Mouse (Mus musculus) left cerebral cortex, adult 8-10 months (tissue): ENCODE measurements at regions not wholly inside any gene's neighbourhood (a gene's known extent, or its start where the extent isn't known, plus 50 kb on each side); places are given as distances from the start of the nearest gene placed in this dataset.

Experiments used
- DNase-seq, 2 experiments: peaks; one replicate each; pipeline ENCODE4 v3.0.0; 2022; ENCODE audit warnings: low spot score in 2 of 2

DNA sequence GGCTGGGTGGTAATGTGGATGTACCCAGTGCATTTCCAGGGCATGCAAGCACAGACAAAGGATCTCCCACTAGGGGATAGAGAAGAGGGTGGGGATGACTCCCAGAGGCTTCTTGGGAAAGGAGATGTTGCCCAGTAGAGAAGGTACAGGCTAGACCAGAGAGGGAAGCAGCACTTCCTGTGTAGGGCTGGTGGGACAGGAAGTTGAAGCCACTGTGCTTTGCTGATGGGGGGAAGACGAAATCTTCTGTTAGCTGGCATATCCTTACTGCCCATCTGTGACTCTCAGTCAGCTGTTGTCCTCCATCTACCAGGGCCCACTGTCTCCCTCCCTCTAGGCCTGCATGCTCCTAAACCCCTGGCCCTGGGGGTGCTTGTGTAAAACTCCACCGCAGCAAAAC is 180.2 kb downstream of the Wdr11 start:
- DNase-seq = no peak

GRCm38 (mm10) chr7:129772540-129773331 is 181.1 kb downstream of the Wdr11 start:
- DNase-seq = no peak

DNA sequence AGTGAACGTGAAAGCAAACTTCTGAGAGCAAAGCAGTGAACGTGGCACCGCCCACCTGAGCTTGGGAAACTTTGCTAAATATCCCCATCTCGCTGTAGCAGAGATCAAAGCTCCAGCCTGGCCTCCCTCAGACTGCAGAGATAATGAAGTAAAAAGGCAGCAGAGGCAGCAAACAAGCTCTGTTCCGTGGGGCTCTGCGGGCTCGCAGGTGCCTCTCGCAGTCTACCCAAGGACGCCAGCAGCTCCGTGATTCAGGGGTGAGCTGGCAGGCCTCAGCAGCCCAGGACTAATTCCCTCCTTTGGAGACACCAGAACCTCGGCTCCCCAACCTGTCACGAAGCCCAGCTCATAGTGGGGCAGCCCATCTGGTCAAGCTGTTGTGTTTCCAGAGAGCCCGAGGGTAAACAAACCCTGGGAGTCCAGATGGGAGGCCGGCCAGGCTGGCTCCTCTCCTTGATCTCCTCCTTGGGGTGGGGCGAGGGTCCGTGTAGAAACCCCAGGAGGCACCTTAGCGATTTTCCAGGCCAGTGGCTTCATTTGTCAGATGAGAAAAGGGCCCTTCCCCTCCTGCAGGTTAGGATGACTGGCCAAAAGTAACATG is 182.7 kb downstream of the Wdr11 start:
- no peak for DNase-seq

- no peak for DNase-seq
These were observed 183.5 kb downstream of the Wdr11 start for GRCm38 (mm10) chr7:129775189-129775588.

DNA sequence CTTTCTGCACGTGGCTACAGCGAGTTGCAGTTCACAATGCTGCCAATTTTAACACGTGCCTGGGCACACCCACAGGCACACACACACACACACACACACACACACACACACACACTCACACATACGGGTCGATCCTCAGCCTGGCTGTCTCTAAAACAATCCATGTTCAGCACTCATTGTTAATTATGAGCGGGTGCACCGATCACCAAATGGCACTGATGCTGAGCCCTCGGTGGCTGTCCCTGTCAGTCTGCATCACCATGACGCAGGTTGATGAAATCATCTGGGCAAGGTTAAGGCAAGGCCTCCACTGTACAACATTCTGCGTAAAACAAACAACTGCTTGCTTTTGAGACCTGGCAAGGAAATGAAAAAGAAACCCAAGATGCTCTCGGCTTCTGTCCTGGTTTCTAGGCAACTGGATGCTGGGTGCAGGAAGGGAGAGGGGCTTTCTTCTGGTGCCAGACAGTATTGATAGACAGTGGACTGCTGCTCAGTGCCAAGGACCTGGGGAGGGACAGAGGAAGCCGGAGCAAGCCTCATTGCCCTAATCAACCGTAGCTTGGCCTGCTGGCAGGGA is 187.3 kb downstream of the Wdr11 start:
- peak; percentile 18 to 43 for DNase-seq

- no peak for DNase-seq
These were observed 188.3 kb downstream of the Wdr11 start for GRCm38 (mm10) chr7:129779939-129780338.

DNA sequence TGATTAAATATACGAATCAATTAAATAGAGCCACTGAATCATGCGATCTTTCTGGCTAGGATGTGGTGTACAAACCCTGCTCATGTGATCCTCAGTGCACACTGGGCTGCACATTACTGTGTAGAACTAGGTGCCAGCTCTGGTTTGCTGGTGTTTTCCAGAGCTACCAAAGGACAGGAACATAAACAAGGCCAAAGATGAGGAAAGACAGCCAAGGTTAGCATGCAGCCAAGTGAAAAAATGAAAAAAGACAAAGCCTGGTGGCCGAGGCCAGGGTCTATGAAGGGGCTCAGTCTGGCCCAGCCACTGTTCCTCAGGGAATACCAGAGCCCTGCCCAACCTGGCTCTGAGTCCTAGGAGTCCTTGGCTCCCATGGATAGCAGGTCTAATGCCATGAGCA is 190.1 kb downstream of the Wdr11 start:
- DNase-seq = no peak

DNA sequence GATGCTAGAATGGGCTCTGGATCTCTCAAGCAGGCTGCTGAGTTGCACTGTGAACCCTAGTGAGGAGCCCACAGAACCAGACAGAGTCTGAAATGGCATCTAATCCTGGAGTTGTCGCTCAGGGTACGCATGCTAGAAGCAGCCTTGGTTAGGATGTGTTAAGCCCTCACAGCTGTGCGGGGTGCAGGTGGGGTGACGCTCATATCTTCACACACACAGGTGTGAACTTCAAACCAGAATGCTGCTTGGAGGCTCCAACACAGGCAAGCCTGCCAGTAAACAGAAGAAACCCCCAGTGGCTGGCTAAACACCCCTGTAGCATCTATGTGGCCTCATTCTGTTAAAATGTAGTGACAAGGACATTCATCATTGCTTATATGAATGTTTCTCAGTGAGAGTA is 193.3 kb downstream of the Wdr11 start:
- no peak for DNase-seq

GRCm38 (mm10) chr7:129787011-129787410 is 195.3 kb downstream of the Wdr11 start:
- DNase-seq = no peak

DNA sequence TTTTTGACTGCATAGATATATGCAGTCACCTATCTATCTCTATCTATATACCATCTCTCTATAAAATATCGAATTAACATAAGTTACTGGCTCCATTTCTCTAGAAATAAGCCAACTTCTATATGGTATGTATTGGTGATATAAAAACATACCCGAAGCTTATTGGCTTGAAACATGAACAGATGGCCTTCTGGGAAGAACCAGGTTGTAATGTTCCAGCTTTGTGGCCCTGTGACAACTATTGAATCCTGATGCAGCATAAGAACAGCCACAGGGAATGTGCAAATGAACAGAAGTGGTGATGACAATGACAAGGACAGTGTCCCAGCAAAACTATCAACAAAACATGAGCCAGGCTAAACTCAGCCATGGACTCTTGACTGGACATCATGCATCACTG is 196.1 kb downstream of the Wdr11 start:
- no peak for DNase-seq

DNA sequence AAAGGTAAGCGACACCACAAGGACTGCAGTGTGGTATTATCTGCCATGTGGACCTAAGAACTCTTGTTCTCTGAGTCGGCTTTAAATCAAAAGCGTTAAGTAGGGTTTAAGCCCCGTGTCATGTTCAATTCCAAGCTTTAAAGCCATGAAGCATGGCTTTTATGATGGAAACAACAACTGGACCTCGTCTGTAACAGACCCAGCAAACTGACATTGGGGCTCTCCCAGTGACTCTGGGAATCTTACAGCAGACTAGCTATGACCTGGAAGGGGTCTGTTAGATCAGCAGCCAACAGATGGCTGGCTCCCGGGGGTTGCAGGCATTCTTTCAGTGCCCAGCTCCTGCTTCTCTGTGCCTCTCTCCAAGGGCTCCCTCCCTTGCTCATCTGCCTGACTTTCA is 197.8 kb downstream of the Wdr11 start:
- no peak for DNase-seq

- no peak for DNase-seq
These were observed 199.2 kb downstream of the Wdr11 start for GRCm38 (mm10) chr7:129790590-129791449.

- DNase-seq = no peak
These were observed 199.8 kb downstream of the Wdr11 start for GRCm38 (mm10) chr7:129791450-129791820.

DNA sequence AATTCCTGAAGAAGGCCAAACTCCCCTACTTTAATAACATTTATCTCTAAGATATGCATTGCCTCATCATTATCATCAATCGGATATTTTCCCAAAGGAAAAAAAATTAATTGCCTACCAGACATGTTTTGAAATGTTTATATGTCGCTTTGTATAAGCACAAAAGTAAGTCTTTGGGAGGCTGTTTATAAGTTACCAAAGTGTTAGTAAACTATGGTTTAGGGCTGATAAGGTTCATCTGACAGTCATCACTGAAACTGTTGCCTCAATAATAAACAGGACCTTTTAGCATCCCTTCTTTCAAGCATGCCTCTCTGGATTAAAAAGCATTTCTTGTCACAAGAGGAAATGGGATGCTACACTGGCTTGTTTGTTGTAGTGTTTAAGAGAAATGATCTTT is 202.1 kb downstream of the Wdr11 start:
- no peak for DNase-seq

DNA sequence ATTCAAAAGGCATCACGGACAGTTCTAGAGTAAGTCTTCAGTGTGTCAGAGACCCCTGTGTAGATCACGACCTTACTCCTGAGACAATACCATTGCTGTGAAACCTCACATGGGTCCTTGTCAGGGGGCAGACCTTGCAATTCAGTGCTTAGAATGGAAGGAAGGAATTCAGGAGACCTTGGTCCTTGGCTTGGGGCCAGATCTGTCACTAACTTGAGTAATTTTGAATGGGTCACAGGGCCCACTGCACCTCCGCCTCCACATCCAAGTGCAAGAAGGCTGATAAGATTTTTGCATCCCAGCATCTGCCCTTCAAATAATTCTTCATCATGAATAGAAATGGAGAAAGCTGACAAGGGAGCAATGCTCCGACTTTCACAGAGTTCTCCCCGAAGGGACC is 202.6 kb downstream of the Wdr11 start:
- no peak for DNase-seq

- DNase-seq = no peak
These were observed 206.9 kb downstream of the Wdr11 start for GRCm38 (mm10) chr7:129798525-129798924.

DNA sequence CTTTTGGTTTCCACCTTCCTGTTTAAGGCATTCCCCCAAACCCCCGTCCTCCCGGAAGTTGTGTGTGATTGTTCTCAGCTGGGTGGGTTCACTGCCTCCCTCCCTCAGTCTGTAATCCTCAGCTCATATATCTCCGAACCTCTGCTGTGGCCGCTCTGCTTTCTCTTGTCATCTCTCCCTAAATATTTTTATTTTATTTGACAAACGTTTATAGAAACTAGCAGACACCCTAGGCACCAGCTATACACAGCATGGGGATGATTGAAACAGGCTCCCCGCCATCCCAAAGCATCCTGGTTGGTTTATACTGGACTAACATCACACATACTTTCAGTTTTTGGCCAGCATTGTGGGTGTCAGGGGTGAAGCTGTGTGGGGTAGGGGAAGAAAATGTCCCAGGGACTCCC is 208.8 kb downstream of the Wdr11 start:
- no peak for DNase-seq

- no peak for DNase-seq
These were observed 209.8 kb downstream of the Wdr11 start for GRCm38 (mm10) chr7:129801431-129801847.

DNA sequence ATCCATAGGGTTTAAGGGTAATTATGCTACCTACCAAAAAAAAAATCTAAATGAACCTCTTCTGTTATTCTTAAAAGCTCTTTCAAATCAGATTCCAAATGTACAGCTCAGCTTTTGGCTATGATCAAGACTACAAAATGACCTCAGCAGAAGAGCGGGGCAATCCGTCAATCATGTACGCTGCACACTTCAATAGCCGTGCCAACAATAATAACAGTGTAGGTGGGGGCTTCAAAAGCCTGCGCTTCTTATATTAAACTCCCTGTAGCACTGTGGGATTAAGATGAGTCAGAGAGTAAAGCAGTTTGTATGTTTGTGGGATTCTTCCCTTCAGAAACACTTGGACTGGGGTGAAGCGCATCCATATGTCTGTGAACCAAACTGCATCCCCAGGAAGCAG is 210.5 kb downstream of the Wdr11 start:
- DNase-seq = no peak

GRCm38 (mm10) chr7:129805340-129805739 is 213.7 kb downstream of the Wdr11 start:
- no peak for DNase-seq

- peak in 1 of 2 experiments; percentile 22 for DNase-seq
These were observed 218.5 kb downstream of the Wdr11 start for GRCm38 (mm10) chr7:129810141-129810540.

DNA sequence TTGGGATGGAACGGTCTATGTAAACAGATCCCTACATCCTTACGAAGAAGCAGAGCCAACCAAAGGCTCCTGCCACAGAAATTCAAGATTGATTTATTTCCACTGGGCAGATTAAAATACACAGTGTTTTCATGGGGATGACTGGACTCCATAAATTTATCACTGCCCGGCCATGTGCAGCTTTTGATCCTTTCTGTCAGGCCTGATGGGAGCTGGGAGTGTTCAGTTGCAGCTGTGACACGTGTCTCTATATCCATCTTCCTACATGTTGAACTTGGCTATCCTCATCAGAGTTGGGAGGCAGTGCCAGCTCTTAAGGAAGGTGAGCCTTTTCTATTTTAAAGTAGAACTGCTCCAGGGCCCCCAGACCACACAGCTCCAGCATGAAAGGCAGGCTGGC is 218.9 kb downstream of the Wdr11 start:
- no peak for DNase-seq
